Mouse (Mus musculus) heart, embryonic 11.5 days (tissue): ENCODE measurements around the gene Psmc2. TPM values are rescaled to one million over a fixed set of nuclear protein-coding genes. Genes with fewer than 3 reads are reported as not detected.

ENCODE experiments used
- ATAC-seq: fragments of 200-750 bp; cut with Nextera tagmentation; replicated peaks from 2 replicates; pipeline ENCODE4 v1.8.0; 2017; ENCODE audit warnings: moderate library complexity; ENCODE audit not compliant: insufficient number of reproducible peaks, low FRiP score, low TSS enrichment
- H3K27ac ChIP-seq: fragments of 300-500 bp; sonication (generic); 2 replicates; pipeline ENCODE4 v1.5.1; 2014; ENCODE audit warnings: mild to moderate bottlenecking, low read depth, low read length
- H3K27me3 ChIP-seq: fragments of 300-500 bp; sonication (generic); 2 replicates; pipeline ENCODE4 v1.6.1; 2014; ENCODE audit warnings: mild to moderate bottlenecking, low read length, mixed read lengths; ENCODE audit not compliant: control insufficient read depth, insufficient read depth
- H3K36me3 ChIP-seq: fragments of 300-500 bp; sonication (generic); 2 replicates; pipeline ENCODE4 v1.6.1; 2014; ENCODE audit warnings: mild to moderate bottlenecking, low read length, moderate library complexity, mixed read lengths; ENCODE audit not compliant: control insufficient read depth, insufficient read depth
- H3K4me1 ChIP-seq: fragments of 300-500 bp; sonication (generic); 2 replicates; pipeline ENCODE4 v1.6.1; 2014; ENCODE audit warnings: low read length; ENCODE audit not compliant: control insufficient read depth, insufficient read depth
- H3K4me2 ChIP-seq: fragments of 300-500 bp; sonication (generic); 2 replicates; pipeline ENCODE4 v1.6.1; 2014; ENCODE audit warnings: mild to moderate bottlenecking, moderate library complexity
- H3K4me3 ChIP-seq: fragments of 300-500 bp; sonication (generic); 2 replicates; pipeline ENCODE4 v1.5.1; 2014; ENCODE audit warnings: low read depth, low read length
- H3K9ac ChIP-seq: fragments of 300-500 bp; sonication (generic); 2 replicates; pipeline ENCODE4 v1.6.1; 2014; ENCODE audit warnings: mild to moderate bottlenecking, low read depth, low read length, moderate library complexity
- H3K9me3 ChIP-seq: fragments of 300-500 bp; sonication (generic); replicated peaks from 2 replicates; pipeline ENCODE4 v1.6.1; 2016; ENCODE audit warnings: low read length; ENCODE audit not compliant: control insufficient read depth
- WGBS: fragments of 180-500 bp; shearing (Covaris S2); extraction: QIAGEN DNeasy Blood & Tissue Kit; methylation state at CpG from one replicate; pipeline ENCODE4 v1.1.7; 2014; ENCODE audit not compliant: insufficient replicate concordance; 5-methylcytosine and 5-hydroxymethylcytosine counted together
- polyA plus RNA-seq: library from polyadenylated mRNA; unstranded; fragments of >200 nt; fragmentation: Nextera tagmentation; extraction: Ambion mirVana; gene quantifications from 2 replicates; pipeline ENCODE4 v1.2.1, GENCODE M21; 2014

Gene Psmc2
- polyA plus RNA-seq, 1 experiment from 2014 or later, result 165 TPM

- H3K27me3 ChIP-seq, result no peaks in the 10 kb centered on the region
- no peak overlapping the region for H3K9ac ChIP-seq
- ATAC-seq, result no peak
- no peak overlapping the region for H3K4me3 ChIP-seq
- H3K9me3 ChIP-seq, result no peaks in the 10 kb centered on the region
- H3K4me2 ChIP-seq, result no peak overlapping the region
- 94% methylated on average over 7 of the region's 8 CpGs for WGBS
- no peaks in the 10 kb centered on the region for H3K4me1 ChIP-seq
- peaks cover 36% of the 10 kb centered on the region for H3K36me3 ChIP-seq
- no peak overlapping the region for H3K27ac ChIP-seq
Measured at GRCm38 (mm10) chr5:21745966-21746365, 39.1 kb upstream of the Psmc2 start.

- no peaks in the 10 kb centered on the region for H3K4me1 ChIP-seq
- no peak overlapping the region for H3K4me2 ChIP-seq
- peaks cover 51% of the 10 kb centered on the region for H3K36me3 ChIP-seq
- no peak for ATAC-seq
- H3K27ac ChIP-seq, result no peak overlapping the region
- no peaks in the 10 kb centered on the region for H3K27me3 ChIP-seq
- H3K9me3 ChIP-seq, result no peaks in the 10 kb centered on the region
- WGBS, result 84% methylated on average over 4 of the region's 4 CpGs
- no peak overlapping the region for H3K4me3 ChIP-seq
- H3K9ac ChIP-seq, result no peak overlapping the region
Measured at GRCm38 (mm10) chr5:21768506-21768905, 16.6 kb upstream of the Psmc2 start.

DNA sequence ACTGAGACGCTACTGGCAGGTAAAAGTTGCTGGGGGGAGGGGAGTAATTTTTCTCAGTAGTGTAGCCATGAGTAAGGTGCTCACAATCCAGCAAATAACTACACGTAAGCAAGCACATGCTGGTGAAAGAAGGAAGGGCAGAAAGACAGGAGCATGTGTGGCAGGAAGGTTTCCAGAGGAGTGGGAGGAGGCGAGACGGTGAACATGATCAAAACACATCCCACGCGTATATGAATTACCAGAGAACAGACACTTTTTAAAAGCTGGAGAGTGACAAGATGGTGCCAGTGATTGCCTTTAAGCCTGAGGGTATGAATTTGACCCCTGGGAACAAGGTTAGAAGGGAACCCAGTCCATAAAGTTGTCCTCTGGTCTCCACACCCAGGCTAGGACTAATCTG lies 15.2 kb upstream of the Psmc2 start:
- no peak overlapping the region for H3K9ac ChIP-seq
- no peak overlapping the region for H3K4me2 ChIP-seq
- H3K4me1 ChIP-seq, result no peaks in the 10 kb centered on the region
- ATAC-seq, result no peak
- H3K36me3 ChIP-seq, result peaks cover 52% of the 10 kb centered on the region
- H3K9me3 ChIP-seq, result no peaks in the 10 kb centered on the region
- no peaks in the 10 kb centered on the region for H3K27me3 ChIP-seq
- no peak overlapping the region for H3K4me3 ChIP-seq
- WGBS, result 88% methylated on average over 6 of the region's 6 CpGs
- no peak overlapping the region for H3K27ac ChIP-seq

- 95% methylated on average over 6 of the region's 6 CpGs for WGBS
- no peak overlapping the region for H3K9ac ChIP-seq
- no peak overlapping the region for H3K27ac ChIP-seq
- H3K4me3 ChIP-seq, result no peak overlapping the region
- no peak overlapping the region for H3K4me2 ChIP-seq
- H3K9me3 ChIP-seq, result no peaks in the 10 kb centered on the region
- no peaks in the 10 kb centered on the region for H3K27me3 ChIP-seq
- H3K4me1 ChIP-seq, result no peaks in the 10 kb centered on the region
- ATAC-seq, result no peak
- peaks cover 32% of the 10 kb centered on the region for H3K36me3 ChIP-seq
Measured at GRCm38 (mm10) chr5:21776491-21776890, 8.6 kb upstream of the Psmc2 start.

- ATAC-seq, result peak; percentile 53; the same call in 1 of the 2 replicates
- WGBS, result under 1% methylated on average over 51 of the region's 51 CpGs
- Histone ChIP-seq H3K27me3 (no peaks in the 10 kb centered on the region), H3K4me2 (peak overlapping the region; percentile 97), H3K4me1 (peaks cover 2% of the 10 kb centered on the region), H3K9ac (peak overlapping the region; percentile 83), H3K36me3 (peaks cover 21% of the 10 kb centered on the region), H3K27ac (peak overlapping the region; percentile 59; the same call in 1 of the 2 replicates), H3K4me3 (peak overlapping the region; percentile 100), H3K9me3 (no peaks in the 10 kb centered on the region)
Measured at GRCm38 (mm10) chr5:21784161-21785052, 676 bp upstream of the Psmc2 start.

DNA sequence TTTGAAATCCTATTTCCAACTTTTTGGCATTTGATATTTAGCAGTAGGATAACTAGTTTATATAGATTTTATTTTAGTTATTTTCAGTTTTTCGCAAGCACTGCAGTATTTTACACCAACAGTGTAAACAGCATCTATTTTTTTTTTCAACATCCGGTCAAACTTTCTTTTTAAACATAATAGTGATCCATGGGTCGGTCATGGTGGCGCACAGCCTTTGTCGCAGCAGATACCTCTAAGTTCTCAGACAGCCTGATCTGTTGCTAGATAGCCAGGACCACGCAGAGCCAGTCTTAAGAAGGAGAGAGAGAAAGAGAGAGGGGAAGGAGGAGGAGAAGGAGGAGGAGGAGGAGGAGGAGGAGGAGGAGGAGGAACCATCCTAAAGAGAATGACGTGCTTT lies 693 bp downstream of the Psmc2 start:
- peaks cover 16% of the 10 kb centered on the region for H3K36me3 ChIP-seq
- peaks cover 2% of the 10 kb centered on the region for H3K4me1 ChIP-seq
- H3K9ac ChIP-seq, result no peak overlapping the region
- ATAC-seq, result no peak
- H3K4me2 ChIP-seq, result peak overlapping the region; percentile 75
- peak overlapping the region; percentile 96; the same call in 1 of the 2 replicates for H3K4me3 ChIP-seq
- H3K27me3 ChIP-seq, result no peaks in the 10 kb centered on the region
- 75% methylated on average over 7 of the region's 7 CpGs for WGBS
- peak overlapping the region; percentile 75; the same call in 1 of the 2 replicates for H3K27ac ChIP-seq
- no peaks in the 10 kb centered on the region for H3K9me3 ChIP-seq

DNA sequence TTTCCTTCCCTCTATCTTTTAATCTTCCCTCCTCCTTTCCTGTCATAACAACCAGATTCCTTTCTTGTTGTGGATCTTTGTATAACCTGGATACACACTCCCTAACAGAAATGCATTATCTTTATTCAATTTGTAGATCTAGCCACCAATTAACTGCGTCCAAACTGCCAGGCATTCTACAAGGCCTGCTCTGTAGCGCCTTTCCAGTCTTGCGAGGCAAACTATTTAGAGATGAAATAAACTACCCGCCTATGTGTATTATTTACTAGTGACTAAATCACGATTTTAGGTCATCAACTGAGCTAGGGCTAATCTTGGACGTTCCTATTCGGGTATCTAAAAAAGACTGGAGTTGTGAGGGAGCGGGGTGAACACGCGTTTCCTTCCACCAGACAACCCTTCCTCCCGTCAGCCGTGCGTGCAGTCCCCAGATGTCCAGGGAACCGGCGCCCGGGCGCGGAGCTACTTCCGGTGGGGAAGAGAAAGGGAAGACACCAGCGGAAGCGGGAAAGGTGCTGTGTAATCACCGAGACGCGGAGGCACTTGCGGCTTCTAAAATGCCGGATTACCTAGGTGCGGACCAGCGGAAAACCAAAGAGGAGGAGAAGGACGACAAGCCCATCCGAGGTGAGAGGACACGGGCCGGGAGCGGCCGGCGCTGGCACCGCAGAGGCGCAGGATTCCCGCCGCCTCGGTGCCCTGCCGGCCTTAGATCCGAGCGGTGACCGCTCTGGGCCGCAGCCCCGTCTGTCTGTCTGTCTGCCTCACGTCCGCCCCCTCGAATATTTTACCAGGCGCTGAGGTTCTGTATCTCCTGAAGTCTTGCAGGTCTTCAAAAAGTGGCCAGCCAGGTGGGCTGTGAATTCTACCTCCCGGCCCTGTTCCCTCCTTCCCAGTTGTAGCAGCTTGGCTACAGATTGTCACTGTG lies 1.4 kb downstream of the Psmc2 start:
- peaks cover 2% of the 10 kb centered on the region for H3K4me1 ChIP-seq
- peak overlapping the region; percentile 75 for H3K4me2 ChIP-seq
- 3% methylated on average over 50 of the region's 51 CpGs for WGBS
- peak overlapping the region; percentile 75 for H3K27ac ChIP-seq
- H3K36me3 ChIP-seq, result peaks cover 11% of the 10 kb centered on the region
- ATAC-seq, result peak; percentile 78
- H3K27me3 ChIP-seq, result no peaks in the 10 kb centered on the region
- peak overlapping the region; percentile 96 for H3K4me3 ChIP-seq
- H3K9ac ChIP-seq, result peak overlapping the region; percentile 94
- H3K9me3 ChIP-seq, result no peaks in the 10 kb centered on the region
